8 mouse cellular contexts compared by ENCODE assay signal in the genomic region with DNA sequence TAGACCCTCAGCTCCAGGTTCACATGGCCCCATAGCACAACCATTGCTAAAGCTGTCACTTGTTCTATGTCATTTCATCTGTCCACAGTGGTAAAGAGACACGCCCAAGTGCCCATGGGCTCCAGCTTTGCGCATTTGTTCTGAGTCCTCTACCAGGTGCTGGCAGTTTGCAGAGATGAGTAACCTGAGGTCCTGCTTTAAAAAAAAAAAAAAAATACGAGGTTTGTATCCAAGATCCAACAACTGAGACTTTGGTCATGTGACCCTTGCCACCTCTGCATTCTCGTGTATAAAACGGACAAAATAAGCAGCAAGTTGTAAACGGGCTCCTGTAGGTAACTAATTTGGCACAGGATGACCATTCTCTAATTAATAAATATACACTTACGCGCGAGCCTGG.
A peak's percentile ranks its signal among the peaks of the same experiment; 100 is the strongest.
DNase-seq lines count a peak whose midpoint lies in the region; ATAC-seq lines count a peak whose summit lies in the region.

No protein-coding gene starts in this region.

- peak overlapping the region; percentile 60 for H3K4me2 ChIP-seq in neural tube, embryonic 11.5 days (ENCODE audit: low read depth)
- H3K4me2 ChIP-seq in forebrain, embryonic 12.5 days, result peak overlapping the region; percentile 62
- peak overlapping the region; percentile 83 for H3K4me2 ChIP-seq in liver, embryonic 11.5 days
- H3K4me2 ChIP-seq in stomach, embryonic 14.5 days (replicated peaks; ENCODE audit: low read depth, low read length), result peak overlapping the region; percentile 50

- H3K27me3 ChIP-seq in neural tube, embryonic 11.5 days (ENCODE audit: control insufficient read depth, insufficient read depth, low read length), result peaks cover 5% of the 10 kb centered on the region; the same call in 1 of the 2 replicates
- peaks cover 87% of the 10 kb centered on the region for H3K27me3 ChIP-seq in forebrain, embryonic 12.5 days
- H3K27me3 ChIP-seq in liver, embryonic 11.5 days (replicated peaks; ENCODE audit: control insufficient read depth, insufficient read depth, low read length), result peaks cover 4% of the 10 kb centered on the region; the same call in 1 of the 2 replicates
- H3K27me3 ChIP-seq in stomach, embryonic 14.5 days (ENCODE audit: control insufficient read depth, insufficient read depth, low read length), result no peaks in the 10 kb centered on the region

- no peak for ATAC-seq in neural tube, embryonic 11.5 days (ENCODE audit: insufficient read depth, low FRiP score, low TSS enrichment)
- no peak for ATAC-seq in forebrain, embryonic 12.5 days (ENCODE audit: low FRiP score)
- ATAC-seq in liver, embryonic 11.5 days (replicated peaks; ENCODE audit: low FRiP score), result no peak
- no peak for ATAC-seq in stomach, embryonic 14.5 days (ENCODE audit: insufficient number of reproducible peaks, insufficient read depth, low FRiP score, low read depth)

- no peak for DNase-seq in neural tube, embryonic 11.5 days (ENCODE audit: low spot score)
- no peak for DNase-seq in neural tube, embryonic 10.5 days (ENCODE audit: extremely low spot score, low spot score)
- DNase-seq in liver, embryonic 11.5 days (ENCODE audit: low spot score), result no peak
- no peak for DNase-seq in cerebellum, postnatal 14 days
- no peak for DNase-seq in urinary bladder, adult 2 months (ENCODE audit: low spot score)
- DNase-seq in cerebellum, adult 11-12 months, result no peak

- H3K9me3 ChIP-seq in neural tube, embryonic 11.5 days (ENCODE audit: control insufficient read depth, low read length), result no peaks in the 10 kb centered on the region
- H3K9me3 ChIP-seq in forebrain, embryonic 12.5 days, result no peaks in the 10 kb centered on the region
- H3K9me3 ChIP-seq in liver, embryonic 11.5 days (ENCODE audit: control insufficient read depth, low read length), result no peaks in the 10 kb centered on the region
- H3K9me3 ChIP-seq in stomach, embryonic 14.5 days (ENCODE audit: control insufficient read depth, low read depth, low read length), result no peaks in the 10 kb centered on the region

- H3K4me3 ChIP-seq in neural tube, embryonic 11.5 days (ENCODE audit: low read depth, low read length), result no peak overlapping the region
- H3K4me3 ChIP-seq in forebrain, embryonic 12.5 days (replicated peaks), result no peak overlapping the region
- H3K4me3 ChIP-seq in liver, embryonic 11.5 days (ENCODE audit: low read depth, low read length), result peak overlapping the region; percentile 46
- H3K4me3 ChIP-seq in stomach, embryonic 14.5 days (ENCODE audit: low read depth, low read length), result peak overlapping the region; percentile 15; the same call in 1 of the 2 replicates

- WGBS in neural tube, embryonic 11.5 days, result 57% methylated on average over 9 of the region's 9 CpGs
- WGBS in forebrain, embryonic 12.5 days, result 55% methylated on average over 9 of the region's 9 CpGs
- WGBS in liver, embryonic 11.5 days, result 40% methylated on average over 9 of the region's 9 CpGs
- 51% methylated on average over 9 of the region's 9 CpGs for WGBS in stomach, embryonic 14.5 days

- no peak overlapping the region for H3K27ac ChIP-seq in neural tube, embryonic 11.5 days (ENCODE audit: low read depth, low read length)
- no peak overlapping the region for H3K27ac ChIP-seq in forebrain, embryonic 12.5 days
- no peak overlapping the region for H3K27ac ChIP-seq in liver, embryonic 11.5 days (ENCODE audit: low read depth, low read length)
- peak overlapping the region; percentile 82 for H3K27ac ChIP-seq in stomach, embryonic 14.5 days (ENCODE audit: low read length)

- peak overlapping the region; percentile 57; the same call in 1 of the 2 replicates for H3K9ac ChIP-seq in neural tube, embryonic 11.5 days (ENCODE audit: low read length)
- peak overlapping the region; percentile 52; the same call in 1 of the 2 replicates for H3K9ac ChIP-seq in forebrain, embryonic 12.5 days
- H3K9ac ChIP-seq in liver, embryonic 11.5 days (ENCODE audit: low read depth, low read length), result no peak overlapping the region
- no peak overlapping the region for H3K9ac ChIP-seq in stomach, embryonic 14.5 days (replicated peaks; ENCODE audit: low read depth, low read length)

- peaks cover 24% of the 10 kb centered on the region for H3K4me1 ChIP-seq in neural tube, embryonic 11.5 days (ENCODE audit: control insufficient read depth, insufficient read depth, low read length)
- peaks cover 19% of the 10 kb centered on the region for H3K4me1 ChIP-seq in forebrain, embryonic 12.5 days
- peaks cover 35% of the 10 kb centered on the region for H3K4me1 ChIP-seq in liver, embryonic 11.5 days (replicated peaks; ENCODE audit: control insufficient read depth, insufficient read depth, low read length)
- H3K4me1 ChIP-seq in stomach, embryonic 14.5 days (ENCODE audit: control insufficient read depth, insufficient read depth, low read length), result peaks cover 42% of the 10 kb centered on the region

- H3K36me3 ChIP-seq in neural tube, embryonic 11.5 days (ENCODE audit: control insufficient read depth, insufficient read depth, low read length), result no peaks in the 10 kb centered on the region
- H3K36me3 ChIP-seq in forebrain, embryonic 12.5 days (replicated peaks), result no peaks in the 10 kb centered on the region
- H3K36me3 ChIP-seq in liver, embryonic 11.5 days (ENCODE audit: control insufficient read depth, insufficient read depth, low read length), result no peaks in the 10 kb centered on the region
- H3K36me3 ChIP-seq in stomach, embryonic 14.5 days (ENCODE audit: control insufficient read depth, insufficient read depth, low read length), result no peaks in the 10 kb centered on the region

Comparison
In these comparisons a context has a peak if more than half of its experiments do, and no peak if none do; other contexts are left out.
1. H3K4me3 ChIP-seq: peak in liver, embryonic 11.5 days (single experiment) and stomach, embryonic 14.5 days (single experiment); none in neural tube, embryonic 11.5 days (single experiment) and forebrain, embryonic 12.5 days (single experiment).
2. H3K9ac ChIP-seq: peak in neural tube, embryonic 11.5 days (single experiment) and forebrain, embryonic 12.5 days (single experiment); none in liver, embryonic 11.5 days (single experiment) and stomach, embryonic 14.5 days (single experiment).
3. Peak in every context shown above with its lines, with median percentiles within 50 percentile points of each other: H3K4me2 ChIP-seq.